Mouse (Mus musculus) stomach, postnatal 0 days (tissue): Measurements from ENCODE around the gene Rin2. TPM values are rescaled to one million over a fixed set of nuclear protein-coding genes. Genes with fewer than 3 reads are reported as not detected.

Source experiments
- ATAC-seq: fragments of 200-750 bp; cut with Nextera tagmentation; 2 replicates; pipeline ENCODE4 v1.8.0; 2017; ENCODE audit not compliant: low FRiP score, low TSS enrichment
- DNase-seq: peaks from one replicate; pipeline ENCODE4 v3.0.0-alpha.2; 2016; ENCODE audit warnings: low spot score
- H3K27ac ChIP-seq: fragments of 300-500 bp; sonication (generic); replicated peaks from 2 replicates; pipeline ENCODE4 v1.5.1; 2014; ENCODE audit warnings: mild to moderate bottlenecking, control low read depth
- H3K27me3 ChIP-seq: fragments of 300-500 bp; sonication (generic); 2 replicates; pipeline ENCODE4 v1.6.1; 2014; ENCODE audit warnings: low read length; ENCODE audit not compliant: control insufficient read depth, insufficient read depth
- H3K36me3 ChIP-seq: fragments of 300-500 bp; sonication (generic); 2 replicates; pipeline ENCODE4 v1.6.1; 2014; ENCODE audit warnings: low read length, mixed read lengths; ENCODE audit not compliant: control insufficient read depth, insufficient read depth
- H3K4me1 ChIP-seq: fragments of 300-500 bp; sonication (generic); replicated peaks from 2 replicates; pipeline ENCODE4 v1.6.1; 2014; ENCODE audit warnings: antibody characterized with exemption; ENCODE audit not compliant: control insufficient read depth, insufficient read depth
- H3K4me2 ChIP-seq: fragments of 300-500 bp; sonication (generic); replicated peaks from 2 replicates; pipeline ENCODE4 v1.6.1; 2014; ENCODE audit warnings: low read depth, mild to moderate bottlenecking, control low read depth, moderate library complexity
- H3K4me3 ChIP-seq: fragments of 300-500 bp; sonication (generic); 2 replicates; pipeline ENCODE4 v1.5.1; 2014; ENCODE audit warnings: low read depth, low read length, control low read depth
- H3K9ac ChIP-seq: fragments of 300-500 bp; sonication (generic); 2 replicates; pipeline ENCODE4 v1.6.1; 2014; ENCODE audit warnings: mild to moderate bottlenecking, low read length, control low read depth, mixed read lengths
- H3K9me3 ChIP-seq: fragments of 300-500 bp; sonication (generic); 2 replicates; pipeline ENCODE4 v1.6.1; 2016; ENCODE audit warnings: low read length; ENCODE audit not compliant: control insufficient read depth
- CTCF ChIP-seq: IDR thresholded peaks from 2 replicates; pipeline ENCODE4 v1.5.1; 2016; ENCODE audit warnings: antibody characterized with exemption, low read depth, mild to moderate bottlenecking, moderate library complexity
- EP300 ChIP-seq: optimal IDR thresholded peaks from 2 replicates; pipeline ENCODE3; 2016; ENCODE audit warnings: antibody characterized with exemption
- WGBS: fragments of 180-500 bp; shearing (Covaris S2); extraction: QIAGEN DNeasy Blood & Tissue Kit; methylation state at CpG from one replicate; pipeline ENCODE4 v1.1.7; 2014; 5-methylcytosine and 5-hydroxymethylcytosine counted together
- polyA plus RNA-seq: library from polyadenylated mRNA; unstranded; fragments of >200 nt; fragmentation: Nextera tagmentation; extraction: Ambion mirVana; gene quantifications from 2 replicates; pipeline ENCODE4 v1.2.1, GENCODE M21; 2015

Rin2 gene
- polyA plus RNA-seq, 1 experiment from 2014 or later = 22.2 TPM

DNA sequence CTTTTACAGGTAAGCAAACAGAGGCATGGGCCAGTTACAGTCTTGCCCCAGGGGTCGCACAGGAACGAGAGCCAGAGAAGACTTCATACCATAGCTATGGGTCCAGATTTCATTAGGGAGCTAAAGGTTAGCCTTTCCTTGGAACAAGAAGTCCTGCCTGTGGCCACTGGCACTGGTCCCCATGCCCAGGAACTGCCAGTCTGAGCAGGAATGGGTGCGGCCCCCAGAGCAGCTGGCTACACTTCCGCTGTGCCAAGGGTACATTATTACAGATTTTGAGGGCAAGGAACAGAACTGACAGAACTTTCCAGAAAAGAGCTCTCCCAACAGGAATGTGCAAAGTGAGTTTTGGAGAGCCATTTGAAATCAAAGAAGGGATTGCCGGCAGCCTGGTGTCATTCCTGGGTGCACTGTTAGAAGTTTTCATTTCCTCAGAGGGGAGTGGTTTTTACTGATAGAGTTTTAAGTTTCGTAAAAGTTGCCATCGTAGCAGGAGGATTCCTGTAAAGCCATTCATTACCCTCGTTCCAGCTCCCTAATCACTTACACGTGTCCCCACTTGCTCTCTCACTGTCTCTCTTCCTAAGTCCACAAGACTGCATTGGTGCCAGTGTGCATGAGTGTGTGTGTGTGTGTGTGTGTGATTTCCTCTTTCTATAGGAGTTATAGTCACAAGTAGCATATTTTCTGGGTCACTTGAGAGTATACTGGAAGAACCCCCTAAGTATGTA lies 126.5 kb downstream of the Rin2 start:
- Histone ChIP-seq H3K27ac (no peak overlapping the region), H3K27me3 (no peaks in the 10 kb centered on the region), H3K4me2 (no peak overlapping the region), H3K4me1 (no peaks in the 10 kb centered on the region), H3K9me3 (no peaks in the 10 kb centered on the region), H3K36me3 (no peaks in the 10 kb centered on the region), H3K9ac (no peak overlapping the region), H3K4me3 (no peak overlapping the region)
- DNase-seq (no peak), ATAC-seq (no peak)
- 76% methylated on average over 9 of the region's 9 CpGs for WGBS
- TF ChIP-seq CTCF (no peak), EP300 (no peak)

DNA sequence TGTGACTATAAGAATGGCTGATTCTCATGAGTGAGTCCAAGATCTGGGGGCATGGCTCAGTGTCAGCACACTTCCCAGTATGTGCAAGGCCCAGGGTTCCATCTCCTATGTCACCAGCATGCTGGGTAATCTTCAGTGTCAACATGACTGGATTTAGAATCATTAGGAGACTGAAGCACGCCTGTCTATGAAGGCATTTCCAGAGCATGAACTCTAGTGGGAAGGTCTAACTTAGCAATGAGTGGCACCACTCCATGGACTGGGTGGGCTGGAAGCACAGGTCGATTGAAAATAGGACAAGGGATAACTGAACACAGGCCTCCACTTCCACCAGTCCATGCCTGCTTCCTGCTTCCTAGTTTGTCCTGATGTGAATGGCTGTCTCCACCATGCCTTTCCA lies 127.6 kb downstream of the Rin2 start:
- Histone ChIP-seq H3K4me2 (no peak overlapping the region), H3K27ac (no peak overlapping the region), H3K36me3 (no peaks in the 10 kb centered on the region), H3K4me3 (no peak overlapping the region), H3K9ac (no peak overlapping the region), H3K9me3 (no peaks in the 10 kb centered on the region), H3K27me3 (no peaks in the 10 kb centered on the region), H3K4me1 (no peaks in the 10 kb centered on the region)
- no peak for DNase-seq
- 85% methylated on average over 2 of the region's 2 CpGs for WGBS
- TF ChIP-seq CTCF = no peak
- TF ChIP-seq EP300 = no peak
- no peak for ATAC-seq

DNA sequence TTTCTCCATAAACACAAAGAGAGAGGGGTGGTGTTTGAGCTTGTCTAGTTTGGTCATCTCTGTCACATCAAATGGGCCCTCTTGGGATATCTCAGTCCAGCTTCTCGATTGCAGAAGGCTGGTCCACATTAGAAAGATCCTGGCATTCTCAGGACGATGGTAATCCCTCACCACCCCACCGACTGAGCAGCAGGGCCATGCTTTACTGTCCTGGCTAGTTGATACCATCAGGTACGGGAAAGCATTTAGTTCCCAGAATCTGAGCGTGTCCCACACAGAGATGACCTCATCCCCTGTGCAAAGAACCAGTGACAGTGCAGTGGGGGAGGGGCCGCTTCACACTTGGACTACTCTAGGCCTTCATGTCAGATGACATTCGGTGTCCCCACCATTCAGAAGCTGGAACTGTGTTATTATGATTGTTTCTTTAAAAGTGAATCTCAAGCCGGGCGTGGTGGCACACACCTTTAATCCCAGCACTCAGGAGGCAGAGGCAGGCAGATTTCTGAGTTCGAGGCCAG lies 128.9 kb downstream of the Rin2 start:
- WGBS = 92% methylated on average over 9 of the region's 10 CpGs
- ATAC-seq (no peak), DNase-seq (no peak)
- TF ChIP-seq CTCF (no peak), EP300 (no peak)
- H3K9me3 ChIP-seq = no peaks in the 10 kb centered on the region
- H3K4me1 ChIP-seq = no peaks in the 10 kb centered on the region
- no peak overlapping the region for H3K27ac ChIP-seq
- no peaks in the 10 kb centered on the region for H3K27me3 ChIP-seq
- H3K4me2 ChIP-seq = no peak overlapping the region
- no peak overlapping the region for H3K4me3 ChIP-seq
- H3K9ac ChIP-seq = no peak overlapping the region
- no peaks in the 10 kb centered on the region for H3K36me3 ChIP-seq

DNA sequence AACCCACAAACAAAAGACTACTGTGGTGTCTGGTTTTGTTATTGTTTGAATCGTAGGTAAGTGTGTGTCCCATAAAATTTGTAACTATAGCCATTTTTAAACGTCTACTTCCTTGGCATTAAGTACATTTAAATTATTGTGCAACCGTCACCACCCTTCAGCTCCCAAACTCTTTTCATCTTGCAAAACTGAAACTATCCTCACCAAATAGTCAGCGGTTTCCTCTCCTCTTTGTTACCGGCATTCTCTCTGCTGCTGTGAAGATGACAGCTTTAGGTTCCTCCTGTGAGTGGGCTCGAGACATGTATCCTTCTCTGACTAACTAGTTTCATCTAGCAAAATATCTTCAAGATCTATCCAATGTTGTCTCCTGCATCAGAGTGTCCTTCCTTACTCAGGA lies 129.5 kb downstream of the Rin2 start:
- no peak for ATAC-seq
- Histone ChIP-seq H3K27me3 (no peaks in the 10 kb centered on the region), H3K9ac (no peak overlapping the region), H3K36me3 (no peaks in the 10 kb centered on the region), H3K4me3 (no peak overlapping the region), H3K9me3 (no peaks in the 10 kb centered on the region), H3K4me1 (no peaks in the 10 kb centered on the region), H3K4me2 (no peak overlapping the region), H3K27ac (no peak overlapping the region)
- TF ChIP-seq CTCF = no peak
- TF ChIP-seq EP300 = no peak
- 89% methylated on average over 6 of the region's 6 CpGs for WGBS
- DNase-seq = no peak

DNA sequence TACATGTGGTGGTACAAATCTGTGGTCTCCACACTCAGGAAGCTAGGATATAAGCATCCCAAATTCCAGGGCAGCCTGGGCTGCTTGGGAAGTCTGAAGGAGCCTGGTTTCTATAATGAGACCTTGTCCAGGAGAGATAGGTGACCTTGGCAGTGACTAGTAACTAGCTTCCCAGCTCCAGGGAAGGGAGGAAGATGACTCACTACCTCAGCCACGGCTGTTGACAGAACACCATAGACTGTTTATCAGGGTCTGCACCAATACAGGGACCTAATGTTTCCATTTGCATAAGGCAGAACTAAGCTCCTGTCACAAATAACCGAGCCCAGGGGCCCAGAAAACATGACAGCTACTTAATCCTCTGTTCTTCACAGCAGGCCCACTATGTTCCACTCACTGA lies 132.3 kb downstream of the Rin2 start:
- no peak for TF ChIP-seq EP300
- TF ChIP-seq CTCF = no peak
- H3K4me1 ChIP-seq = no peaks in the 10 kb centered on the region
- no peak overlapping the region for H3K27ac ChIP-seq
- no peaks in the 10 kb centered on the region for H3K36me3 ChIP-seq
- DNase-seq (no peak), ATAC-seq (no peak)
- H3K4me2 ChIP-seq = no peak overlapping the region
- H3K9ac ChIP-seq = no peak overlapping the region
- H3K9me3 ChIP-seq = no peaks in the 10 kb centered on the region
- H3K27me3 ChIP-seq = no peaks in the 10 kb centered on the region
- H3K4me3 ChIP-seq = no peak overlapping the region
- 39% methylated on average over 2 of the region's 2 CpGs for WGBS

DNA sequence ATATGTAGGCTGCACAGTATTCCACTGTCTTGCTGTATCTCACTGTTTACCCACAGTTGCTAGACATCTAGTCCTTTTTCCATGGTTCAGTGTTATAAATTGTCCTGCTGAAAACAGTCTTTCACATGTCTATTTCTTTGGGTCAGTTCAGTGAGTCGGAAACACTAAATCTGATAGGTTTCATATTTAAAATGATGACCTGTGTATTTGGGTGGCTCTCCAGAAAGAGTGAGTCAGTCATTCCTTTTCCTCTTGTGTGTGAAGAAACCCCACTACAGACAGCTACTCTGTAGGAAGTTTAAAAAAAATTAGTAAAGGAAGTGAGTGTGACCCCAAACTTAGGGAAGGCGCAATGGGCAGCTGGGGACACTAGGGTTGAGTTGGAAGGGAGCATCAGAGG lies 133.2 kb downstream of the Rin2 start:
- 89% methylated on average over 2 of the region's 2 CpGs for WGBS
- no peak for DNase-seq
- no peak for ATAC-seq
- no peak overlapping the region for H3K27ac ChIP-seq
- no peaks in the 10 kb centered on the region for H3K36me3 ChIP-seq
- no peak overlapping the region for H3K9ac ChIP-seq
- no peaks in the 10 kb centered on the region for H3K4me1 ChIP-seq
- H3K4me3 ChIP-seq = no peak overlapping the region
- H3K27me3 ChIP-seq = no peaks in the 10 kb centered on the region
- no peak overlapping the region for H3K4me2 ChIP-seq
- TF ChIP-seq EP300 (no peak), CTCF (no peak)
- no peaks in the 10 kb centered on the region for H3K9me3 ChIP-seq
